Mouse (Mus musculus): ENCODE measurements around the gene Apba2.

The Apba2 gene

DNA sequence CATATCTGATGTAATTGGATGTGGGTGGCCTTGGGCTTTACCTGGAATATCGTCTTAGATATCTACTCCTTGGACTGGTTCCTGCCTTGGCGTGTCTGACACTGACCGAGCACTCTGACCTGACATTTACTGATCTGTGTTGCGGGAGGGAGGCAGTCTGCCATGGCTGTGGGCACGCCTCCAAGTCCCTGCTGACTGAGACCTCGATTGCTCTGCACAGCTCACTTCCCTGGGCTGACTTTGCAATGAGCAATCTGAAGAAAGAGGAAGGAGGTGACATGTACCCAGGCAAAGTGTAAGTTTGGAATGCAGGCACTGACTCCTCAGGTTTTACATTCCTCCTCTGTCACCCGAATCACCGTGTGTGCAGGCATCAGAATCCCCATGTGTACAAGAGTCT lies 290.5 kb downstream of the Apba2 start:
- no peak for DNase-seq (ENCODE audit: extremely low read depth, low read depth, low spot score)

GRCm38 (mm10) chr7:64795554-64795953 lies 294.0 kb downstream of the Apba2 start:
- no peak for DNase-seq (ENCODE audit: extremely low read depth, low read depth, low spot score)

Data from fat pad, adult 2 months (tissue).